Mouse (Mus musculus) spleen, adult 2 months (tissue): ENCODE results near the gene Mapre3.

Source experiments
- CTCF ChIP-seq: fragments of 200-500 bp; IDR thresholded peaks from 2 replicates; pipeline ENCODE4 v1.5.1; 2011; ENCODE audit warnings: mild to moderate bottlenecking, inconsistent platforms; ENCODE audit not compliant: insufficient read depth, insufficient read length, insufficient replicate concordance; ENCODE audit errors: extremely low read depth
- POLR2A ChIP-seq: fragments of 200-500 bp; IDR thresholded peaks from 2 replicates; pipeline ENCODE4 v1.6.1; 2011; ENCODE audit warnings: low read depth, low read length, inconsistent platforms

GRCm38 (mm10) chr5:30909300-30909659 is 94.8 kb downstream of the Mapre3 start:
- TF ChIP-seq POLR2A, result no peak
- no peak for TF ChIP-seq CTCF
